Mouse (Mus musculus) right cerebral cortex, postnatal 36 days (tissue): Measurements from ENCODE around the gene Gm49396.

Source experiments
- DNase-seq, 2 experiments: peaks; one replicate each; pipeline ENCODE4 v3.0.0; 2022; ENCODE audit warnings: low spot score in 2 of 2, mixed read lengths in 1 of 2

The Gm49396 gene

DNA sequence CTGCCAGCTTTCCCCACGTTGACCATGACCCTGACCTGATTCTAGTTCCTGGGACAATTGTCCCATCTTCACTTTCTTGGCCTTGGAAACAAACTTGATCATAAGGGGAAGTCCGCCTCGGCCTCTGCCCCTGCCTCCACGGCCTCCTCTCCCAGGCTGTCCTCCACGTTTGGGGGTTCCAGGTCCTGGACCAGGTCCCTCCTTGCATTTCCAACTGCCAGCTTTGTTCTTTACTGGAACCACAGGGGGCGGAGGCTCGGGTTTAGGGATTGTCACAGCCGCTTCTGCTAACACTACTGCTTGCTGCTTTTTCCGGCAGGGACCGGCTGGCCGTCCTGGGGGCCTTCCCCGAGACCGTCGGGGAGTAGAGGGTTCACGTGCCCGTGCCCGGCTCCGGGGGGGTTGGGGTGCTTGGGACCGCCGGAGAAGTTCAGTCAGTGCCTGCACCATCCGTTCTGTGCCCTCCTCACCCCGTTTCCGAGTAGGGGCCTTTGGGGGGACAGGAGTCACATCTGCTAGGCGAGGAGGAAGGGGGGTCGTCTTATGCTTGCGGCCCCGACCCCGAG lies 23.4 kb downstream of the Gm49396 start:
- no peak for DNase-seq

DNA sequence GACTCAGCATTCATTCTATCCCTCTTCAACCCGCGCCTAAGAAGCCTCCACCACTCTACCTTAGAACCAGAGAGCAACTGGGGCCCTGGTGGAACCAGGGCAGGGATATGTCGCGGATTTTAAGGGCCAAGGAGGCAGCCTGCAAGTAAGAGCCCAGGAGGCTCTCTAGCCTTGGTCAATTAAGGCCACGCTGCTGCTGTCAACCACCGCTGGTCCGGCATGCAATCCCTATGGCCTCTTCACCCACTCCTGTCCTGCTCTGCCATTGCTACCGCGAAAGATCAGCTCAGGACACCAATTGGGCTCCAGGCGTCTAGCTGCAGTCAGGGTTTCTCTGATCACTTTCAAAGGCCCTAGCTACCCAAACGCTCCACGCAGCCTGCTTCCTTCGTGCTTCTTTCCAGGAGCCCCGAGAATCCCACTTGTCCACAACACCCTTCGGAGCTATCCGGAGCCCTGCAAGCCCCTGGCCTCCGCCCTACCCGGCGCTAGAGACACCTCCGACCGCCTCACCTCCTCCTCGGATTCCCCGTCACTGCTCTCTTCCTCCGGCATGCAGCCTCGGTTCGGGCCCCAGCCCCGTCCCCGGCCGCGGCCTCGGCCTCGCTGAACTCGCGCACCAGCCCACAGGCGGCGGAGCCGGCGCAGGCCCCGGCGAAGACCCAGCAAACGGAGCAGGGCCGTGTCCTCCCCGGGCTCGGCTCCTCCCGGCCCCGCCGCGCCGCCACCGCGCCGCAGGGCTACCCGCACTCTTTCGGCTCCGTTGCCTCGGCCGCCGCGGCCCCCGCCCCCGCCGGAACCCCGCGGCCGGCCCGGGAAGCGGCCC lies 24.9 kb downstream of the Gm49396 start:
- DNase-seq: no peak

DNA sequence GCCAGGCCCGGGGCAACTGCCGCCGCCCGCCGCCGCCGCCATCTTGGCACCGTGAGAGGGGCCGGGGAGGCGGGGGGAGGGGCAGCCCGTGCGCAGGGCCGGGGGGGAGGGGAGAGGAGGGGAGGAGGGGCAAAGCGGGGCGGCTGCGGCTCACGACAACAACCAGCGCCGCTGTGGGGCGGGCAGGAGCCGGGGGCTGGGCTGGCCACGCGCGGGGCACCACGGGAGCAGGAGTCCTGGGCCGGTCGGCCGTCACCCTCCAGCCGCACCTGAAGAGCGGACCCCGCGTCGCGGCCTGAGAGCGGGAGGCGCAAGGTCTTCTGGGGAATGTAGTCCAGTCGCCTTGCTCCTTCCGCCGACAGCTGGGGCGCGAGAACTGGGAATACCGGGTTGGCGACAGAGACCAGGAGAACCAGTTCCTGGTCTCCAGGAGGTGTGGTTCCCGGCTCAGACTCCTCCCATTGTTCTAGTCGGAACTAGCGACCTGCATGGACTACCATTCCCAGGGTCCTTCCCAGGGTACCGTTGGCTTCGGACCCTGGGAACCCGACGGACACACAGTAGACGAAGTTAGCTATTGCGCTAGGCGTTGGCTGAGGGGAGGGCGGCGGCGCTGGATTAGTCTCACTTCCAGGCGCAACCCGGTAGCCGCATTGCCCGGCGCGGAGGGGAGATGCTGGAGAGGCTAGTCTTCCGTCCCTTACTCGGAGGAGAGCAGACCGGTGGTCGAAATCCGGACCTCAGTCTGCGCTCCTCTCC lies 25.7 kb downstream of the Gm49396 start, which contains the start of gene Kmt2b:
Kmt2b (minus strand) TSS at position 51 of the 759 bp plus-strand sequence.
- peak; percentile 96 to 97 for DNase-seq

- peak in 1 of 2 experiments; percentile 58 for DNase-seq
These were observed 26.5 kb downstream of the Gm49396 start for GRCm38 (mm10) chr7:30589435-30590301.

DNA sequence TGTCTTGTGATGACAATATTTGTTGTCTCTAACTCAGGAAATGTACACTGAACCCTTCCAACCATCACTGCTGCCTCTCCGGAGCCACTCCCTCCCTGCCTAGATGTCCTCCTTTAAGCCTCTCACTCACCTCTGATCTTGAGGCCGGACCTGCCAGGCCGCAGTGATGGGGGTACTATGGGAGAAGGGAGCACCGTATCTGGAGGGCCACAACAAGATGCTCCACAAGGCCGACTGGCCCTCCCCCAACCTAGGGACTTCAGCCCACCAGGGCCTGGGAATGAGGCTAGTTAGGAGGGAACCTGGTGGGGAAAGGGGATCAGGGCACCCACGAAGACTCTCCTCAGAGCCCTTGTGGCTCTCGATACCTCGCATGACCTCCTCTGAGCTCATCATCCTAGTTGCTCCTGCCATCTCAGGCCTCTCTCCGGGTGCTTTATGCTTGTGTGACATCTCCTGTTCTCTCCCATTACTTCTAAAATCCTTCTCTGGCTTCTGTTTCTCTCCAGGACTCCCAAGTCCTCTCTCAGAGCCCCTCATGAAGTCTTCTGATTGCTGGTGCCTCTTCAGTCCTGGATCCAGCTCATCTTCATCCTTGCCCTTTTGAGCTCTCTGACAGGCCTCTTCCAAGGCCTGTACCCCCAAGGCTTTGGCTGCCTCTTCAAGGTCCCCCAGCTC lies 27.9 kb downstream of the Gm49396 start:
- DNase-seq: no peak

- no peak for DNase-seq
These were observed 28.4 kb downstream of the Gm49396 start for GRCm38 (mm10) chr7:30591605-30591951.

DNA sequence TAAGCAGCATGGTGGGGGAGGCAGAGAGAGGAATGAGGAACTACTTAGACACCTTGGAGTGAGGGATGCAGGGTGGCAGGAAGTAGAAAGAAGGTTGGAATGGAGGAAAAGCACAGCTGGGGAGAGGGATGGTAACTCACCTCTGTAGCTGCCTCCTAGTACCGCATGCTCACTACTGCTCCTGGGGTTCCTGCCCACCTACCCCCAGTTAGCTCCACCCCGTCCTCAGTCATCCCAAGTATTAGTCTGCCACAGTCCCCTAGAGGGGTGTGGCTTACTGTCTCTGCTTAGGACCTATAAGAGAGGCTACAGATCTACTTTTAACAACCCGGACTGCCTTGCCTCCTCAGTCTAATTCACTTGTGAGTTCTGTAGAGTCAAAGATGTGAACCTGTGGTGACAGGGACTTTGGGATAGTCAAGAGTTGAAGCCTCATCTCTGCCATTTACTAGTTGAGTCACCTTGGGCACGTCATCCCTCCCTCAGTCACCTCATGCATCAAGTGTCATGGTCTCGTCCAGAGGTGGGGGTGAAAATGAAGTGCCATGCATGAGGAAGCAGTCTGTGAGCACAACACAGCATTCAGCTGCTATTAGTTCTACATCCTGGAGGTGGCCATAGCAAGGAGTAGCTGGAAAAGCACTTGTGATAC lies 29.8 kb downstream of the Gm49396 start:
- no peak for DNase-seq

GRCm38 (mm10) chr7:30593579-30594509 lies 30.7 kb downstream of the Gm49396 start:
- no peak for DNase-seq

DNA sequence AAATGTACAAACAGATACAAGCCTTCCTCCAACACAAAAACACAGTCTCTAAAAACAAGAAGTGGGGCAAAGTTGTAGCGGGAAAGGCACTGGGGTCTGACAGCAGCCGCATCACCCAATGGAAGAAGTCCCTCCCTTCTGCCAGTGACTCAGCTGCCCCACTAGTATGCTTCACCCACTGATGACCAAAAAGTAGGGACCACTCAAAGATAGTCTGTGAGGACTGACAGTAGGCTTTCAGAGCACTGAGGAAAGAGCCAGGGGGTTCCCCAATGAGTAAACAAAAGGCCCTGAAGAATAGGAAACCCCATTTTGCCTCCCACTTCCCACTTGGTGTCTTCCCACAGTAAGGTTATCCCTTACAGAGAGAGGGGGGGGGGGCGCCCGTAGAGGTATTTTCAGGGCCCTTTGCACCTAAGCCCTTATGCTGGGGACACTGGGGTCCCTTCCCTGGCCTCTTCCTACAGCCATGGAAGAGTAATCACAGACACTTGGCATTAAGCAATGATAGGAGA lies 31.4 kb downstream of the Gm49396 start:
- no peak for DNase-seq

- no peak for DNase-seq
These were observed 32.9 kb downstream of the Gm49396 start for GRCm38 (mm10) chr7:30596093-30596492.

- no peak for DNase-seq
These were observed 33.7 kb downstream of the Gm49396 start for GRCm38 (mm10) chr7:30596811-30597210.

GRCm38 (mm10) chr7:30598786-30599185 lies 35.6 kb downstream of the Gm49396 start, which contains the start of gene Zbtb32:
Gene Zbtb32, minus strand, starts transcription at chr7:30598909.
- DNase-seq: no peak

GRCm38 (mm10) chr7:30599933-30600353 lies 36.8 kb downstream of the Gm49396 start:
- DNase-seq: peak; percentile 86 to 92

GRCm38 (mm10) chr7:30600651-30601050 lies 37.5 kb downstream of the Gm49396 start:
- no peak for DNase-seq

- no peak for DNase-seq
These were observed 39.4 kb downstream of the Gm49396 start for GRCm38 (mm10) chr7:30602583-30602982.

- no peak for DNase-seq
These were observed 41.3 kb downstream of the Gm49396 start for GRCm38 (mm10) chr7:30604424-30604823.

DNA sequence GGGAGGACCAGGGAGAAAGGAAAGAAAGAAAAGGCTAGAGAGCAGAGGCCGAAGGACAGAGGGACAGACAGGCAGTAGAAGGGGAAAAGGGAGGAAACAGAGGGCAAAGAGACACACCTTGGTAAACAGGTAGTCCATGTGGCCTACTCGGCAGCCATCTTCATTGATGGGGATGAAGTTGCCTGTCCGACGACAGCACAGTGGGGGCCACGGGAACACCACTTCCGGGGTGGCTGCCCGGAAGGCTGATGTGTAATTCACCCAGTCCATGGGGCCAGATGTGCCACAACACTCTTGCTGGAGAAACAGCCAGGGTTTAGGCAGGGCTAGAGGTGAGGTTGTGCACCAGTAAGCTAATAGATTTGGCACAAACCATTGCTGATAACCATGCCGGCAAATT lies 41.8 kb downstream of the Gm49396 start:
- DNase-seq: no peak

DNA sequence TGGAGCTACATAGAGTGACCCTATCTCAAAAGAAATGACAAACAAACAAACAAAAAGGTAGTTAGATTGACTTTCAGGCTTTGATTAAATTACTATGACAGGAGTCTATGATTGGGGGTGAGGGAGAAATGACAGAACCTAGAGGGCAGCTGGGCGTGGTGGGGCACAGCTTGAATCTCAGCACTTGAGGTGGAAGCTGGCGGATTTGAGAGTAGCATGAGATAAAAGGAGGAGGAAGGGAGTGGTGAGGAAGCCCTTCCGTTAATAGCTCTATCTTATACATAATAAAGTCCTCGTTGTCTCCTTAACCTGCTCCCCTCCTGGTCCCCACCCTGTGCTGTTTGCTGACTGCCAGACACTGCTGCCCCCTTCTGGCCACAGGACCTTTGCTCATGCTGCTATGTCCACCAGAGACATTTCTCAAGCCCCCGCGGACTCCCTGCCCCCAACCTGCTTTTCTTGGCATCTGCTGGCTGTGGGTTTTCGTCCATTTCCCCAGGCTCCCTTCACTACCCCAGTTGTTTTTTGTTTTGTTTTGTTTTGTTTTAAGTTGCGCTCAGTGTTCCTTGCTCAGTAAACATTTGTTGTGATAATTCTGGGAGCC lies 44.7 kb downstream of the Gm49396 start:
- DNase-seq: no peak

GRCm38 (mm10) chr7:30608476-30608875 lies 45.3 kb downstream of the Gm49396 start:
- DNase-seq: no peak
